Mouse (Mus musculus) embryonic facial prominence, embryonic 13.5 days (tissue): ENCODE results near the gene Tnni3k. TPM values are rescaled to one million over a fixed set of nuclear protein-coding genes. Genes with fewer than 3 reads are reported as not detected.

ENCODE experiments used
- ATAC-seq: fragments of 200-750 bp; cut with Nextera tagmentation; 2 replicates; pipeline ENCODE4 v1.8.0; 2017; ENCODE audit warnings: low read depth; ENCODE audit not compliant: insufficient number of reproducible peaks, insufficient read depth, low FRiP score, low TSS enrichment
- H3K27ac ChIP-seq: fragments of 300-500 bp; sonication (generic); 2 replicates; pipeline ENCODE4 v1.5.1; 2015; ENCODE audit warnings: moderate library complexity, mild to moderate bottlenecking, inconsistent platforms
- H3K27me3 ChIP-seq: fragments of 300-500 bp; sonication (generic); 2 replicates; pipeline ENCODE4 v1.6.1; 2015; ENCODE audit warnings: mild to moderate bottlenecking, inconsistent platforms
- H3K36me3 ChIP-seq: fragments of 300-500 bp; sonication (generic); 2 replicates; pipeline ENCODE4 v1.6.1; 2015; ENCODE audit warnings: mild to moderate bottlenecking, inconsistent platforms
- H3K4me1 ChIP-seq: fragments of 300-500 bp; sonication (generic); 2 replicates; pipeline ENCODE4 v1.6.1; 2015; ENCODE audit warnings: inconsistent platforms
- H3K4me2 ChIP-seq: fragments of 300-500 bp; sonication (generic); 2 replicates; pipeline ENCODE4 v1.6.1; 2015; ENCODE audit warnings: moderate library complexity, mild to moderate bottlenecking, inconsistent platforms
- H3K4me3 ChIP-seq: fragments of 300-500 bp; sonication (generic); 2 replicates; pipeline ENCODE4 v1.5.1; 2015; ENCODE audit warnings: mild to moderate bottlenecking, inconsistent platforms
- H3K9ac ChIP-seq: fragments of 300-500 bp; sonication (generic); 2 replicates; pipeline ENCODE4 v1.6.1; 2015; ENCODE audit warnings: mild to moderate bottlenecking, inconsistent platforms
- H3K9me3 ChIP-seq: fragments of 300-500 bp; sonication (generic); 2 replicates; pipeline ENCODE4 v1.6.1; 2016; ENCODE audit warnings: inconsistent platforms
- WGBS: fragments of 180-500 bp; shearing (Covaris S2); methylation state at CpG from one replicate; pipeline ENCODE4 v1.1.7; 2015; ENCODE audit warnings: mixed read lengths; 5-methylcytosine and 5-hydroxymethylcytosine counted together
- polyA plus RNA-seq: library from polyadenylated mRNA; unstranded; fragments of >200 nt; fragmentation: Nextera tagmentation; extraction: Ambion mirVana; gene quantifications from 2 replicates; pipeline ENCODE4 v1.2.1, GENCODE M21; 2015

Gene Tnni3k
- polyA plus RNA-seq, 1 experiment from 2014 or later = 0.08 TPM

GRCm38 (mm10) chr3:154879515-154879914 lies 175.7 kb downstream of the Tnni3k start:
- H3K4me1 ChIP-seq = peaks cover 4% of the 10 kb centered on the region; the same call in 1 of the 2 replicates
- no peaks in the 10 kb centered on the region for H3K27me3 ChIP-seq
- H3K36me3 ChIP-seq = no peaks in the 10 kb centered on the region
- H3K4me3 ChIP-seq = no peak overlapping the region
- ATAC-seq = no peak
- no peaks in the 10 kb centered on the region for H3K9me3 ChIP-seq
- no peak overlapping the region for H3K9ac ChIP-seq
- H3K4me2 ChIP-seq = no peak overlapping the region
- 43% methylated on average over 2 of the region's 2 CpGs for WGBS
- no peak overlapping the region for H3K27ac ChIP-seq

- no peak overlapping the region for H3K4me3 ChIP-seq
- no peak overlapping the region for H3K4me2 ChIP-seq
- 83% methylated on average over 1 of the region's 1 CpGs for WGBS
- no peaks in the 10 kb centered on the region for H3K36me3 ChIP-seq
- ATAC-seq = no peak
- no peak overlapping the region for H3K27ac ChIP-seq
- H3K9ac ChIP-seq = no peak overlapping the region
- no peaks in the 10 kb centered on the region for H3K27me3 ChIP-seq
- peaks cover 4% of the 10 kb centered on the region; the same call in 1 of the 2 replicates for H3K4me1 ChIP-seq
- H3K9me3 ChIP-seq = no peaks in the 10 kb centered on the region
These were observed 176.1 kb downstream of the Tnni3k start for GRCm38 (mm10) chr3:154879080-154879479.

- no peaks in the 10 kb centered on the region for H3K4me1 ChIP-seq
- WGBS = 89% methylated on average over 4 of the region's 4 CpGs
- no peak overlapping the region for H3K4me3 ChIP-seq
- H3K36me3 ChIP-seq = no peaks in the 10 kb centered on the region
- no peak for ATAC-seq
- H3K27ac ChIP-seq = no peak overlapping the region
- no peaks in the 10 kb centered on the region for H3K9me3 ChIP-seq
- H3K4me2 ChIP-seq = no peak overlapping the region
- no peaks in the 10 kb centered on the region for H3K27me3 ChIP-seq
- H3K9ac ChIP-seq = no peak overlapping the region
These were observed 186.4 kb downstream of the Tnni3k start for GRCm38 (mm10) chr3:154868807-154869206.

- H3K36me3 ChIP-seq = no peaks in the 10 kb centered on the region
- H3K27me3 ChIP-seq = no peaks in the 10 kb centered on the region
- no peak for ATAC-seq
- no peaks in the 10 kb centered on the region for H3K4me1 ChIP-seq
- no peak overlapping the region for H3K4me3 ChIP-seq
- H3K4me2 ChIP-seq = no peak overlapping the region
- H3K9me3 ChIP-seq = no peaks in the 10 kb centered on the region
- WGBS = 81% methylated on average over 6 of the region's 6 CpGs
- no peak overlapping the region for H3K9ac ChIP-seq
- H3K27ac ChIP-seq = no peak overlapping the region
These were observed 193.3 kb downstream of the Tnni3k start for GRCm38 (mm10) chr3:154861921-154862320.

GRCm38 (mm10) chr3:154859721-154860120 lies 195.5 kb downstream of the Tnni3k start:
- Histone ChIP-seq H3K27me3 (no peaks in the 10 kb centered on the region), H3K4me1 (no peaks in the 10 kb centered on the region), H3K36me3 (no peaks in the 10 kb centered on the region), H3K27ac (no peak overlapping the region), H3K9ac (no peak overlapping the region), H3K9me3 (no peaks in the 10 kb centered on the region), H3K4me3 (no peak overlapping the region), H3K4me2 (no peak overlapping the region)
- no peak for ATAC-seq
- WGBS = 46% methylated on average over 3 of the region's 3 CpGs

- Histone ChIP-seq H3K9me3 (no peaks in the 10 kb centered on the region), H3K27ac (no peak overlapping the region), H3K36me3 (no peaks in the 10 kb centered on the region), H3K4me3 (no peak overlapping the region), H3K4me2 (no peak overlapping the region), H3K27me3 (no peaks in the 10 kb centered on the region), H3K4me1 (no peaks in the 10 kb centered on the region), H3K9ac (no peak overlapping the region)
- no peak for ATAC-seq
- WGBS = 33% methylated on average over 6 of the region's 6 CpGs
These were observed 201.9 kb downstream of the Tnni3k start for GRCm38 (mm10) chr3:154853257-154853656.

GRCm38 (mm10) chr3:154852281-154852680 lies 202.9 kb downstream of the Tnni3k start:
- Histone ChIP-seq H3K27ac (no peak overlapping the region), H3K4me1 (no peaks in the 10 kb centered on the region), H3K27me3 (no peaks in the 10 kb centered on the region), H3K4me2 (no peak overlapping the region), H3K4me3 (no peak overlapping the region), H3K36me3 (no peaks in the 10 kb centered on the region), H3K9ac (no peak overlapping the region), H3K9me3 (no peaks in the 10 kb centered on the region)
- 72% methylated on average over 3 of the region's 3 CpGs for WGBS
- ATAC-seq = no peak

GRCm38 (mm10) chr3:154842247-154842646 lies 213.0 kb downstream of the Tnni3k start:
- H3K4me3 ChIP-seq = no peak overlapping the region
- ATAC-seq = no peak
- no peaks in the 10 kb centered on the region for H3K36me3 ChIP-seq
- H3K27ac ChIP-seq = no peak overlapping the region
- no peak overlapping the region for H3K4me2 ChIP-seq
- no peaks in the 10 kb centered on the region for H3K4me1 ChIP-seq
- 86% methylated on average over 7 of the region's 7 CpGs for WGBS
- H3K9ac ChIP-seq = no peak overlapping the region
- no peaks in the 10 kb centered on the region for H3K27me3 ChIP-seq
- H3K9me3 ChIP-seq = no peaks in the 10 kb centered on the region

GRCm38 (mm10) chr3:154841076-154841475 lies 214.1 kb downstream of the Tnni3k start:
- no peaks in the 10 kb centered on the region for H3K36me3 ChIP-seq
- no peak overlapping the region for H3K9ac ChIP-seq
- no peak overlapping the region for H3K4me2 ChIP-seq
- H3K27me3 ChIP-seq = no peaks in the 10 kb centered on the region
- no peak overlapping the region for H3K4me3 ChIP-seq
- no peak overlapping the region for H3K27ac ChIP-seq
- H3K4me1 ChIP-seq = no peaks in the 10 kb centered on the region
- 34% methylated on average over 1 of the region's 1 CpGs for WGBS
- H3K9me3 ChIP-seq = no peaks in the 10 kb centered on the region
- ATAC-seq = no peak

- no peaks in the 10 kb centered on the region for H3K4me1 ChIP-seq
- H3K36me3 ChIP-seq = no peaks in the 10 kb centered on the region
- H3K9ac ChIP-seq = no peak overlapping the region
- no peak overlapping the region for H3K4me2 ChIP-seq
- no peak for ATAC-seq
- H3K27ac ChIP-seq = no peak overlapping the region
- H3K27me3 ChIP-seq = no peaks in the 10 kb centered on the region
- 92% methylated on average over 11 of the region's 11 CpGs for WGBS
- no peak overlapping the region for H3K4me3 ChIP-seq
- H3K9me3 ChIP-seq = no peaks in the 10 kb centered on the region
These were observed 217.3 kb downstream of the Tnni3k start for GRCm38 (mm10) chr3:154837861-154838260.

GRCm38 (mm10) chr3:154836137-154836536 lies 219.1 kb downstream of the Tnni3k start:
- Histone ChIP-seq H3K9me3 (no peaks in the 10 kb centered on the region), H3K9ac (no peak overlapping the region), H3K4me1 (no peaks in the 10 kb centered on the region), H3K27me3 (no peaks in the 10 kb centered on the region), H3K36me3 (no peaks in the 10 kb centered on the region), H3K4me2 (no peak overlapping the region), H3K4me3 (no peak overlapping the region), H3K27ac (no peak overlapping the region)
- 72% methylated on average over 3 of the region's 3 CpGs for WGBS
- no peak for ATAC-seq

GRCm38 (mm10) chr3:154834373-154834772 lies 220.8 kb downstream of the Tnni3k start:
- ATAC-seq = no peak
- Histone ChIP-seq H3K4me2 (no peak overlapping the region), H3K9ac (no peak overlapping the region), H3K27me3 (no peaks in the 10 kb centered on the region), H3K9me3 (no peaks in the 10 kb centered on the region), H3K27ac (no peak overlapping the region), H3K4me1 (no peaks in the 10 kb centered on the region), H3K36me3 (no peaks in the 10 kb centered on the region), H3K4me3 (no peak overlapping the region)
- WGBS = 50% methylated on average over 9 of the region's 9 CpGs

- H3K4me1 ChIP-seq = no peaks in the 10 kb centered on the region
- no peak for ATAC-seq
- H3K27ac ChIP-seq = no peak overlapping the region
- no peaks in the 10 kb centered on the region for H3K27me3 ChIP-seq
- H3K4me3 ChIP-seq = no peak overlapping the region
- H3K4me2 ChIP-seq = no peak overlapping the region
- H3K9me3 ChIP-seq = no peaks in the 10 kb centered on the region
- H3K9ac ChIP-seq = no peak overlapping the region
- 73% methylated on average over 3 of the region's 3 CpGs for WGBS
- no peaks in the 10 kb centered on the region for H3K36me3 ChIP-seq
These were observed 229.5 kb downstream of the Tnni3k start for GRCm38 (mm10) chr3:154825739-154826138.
